Mouse (Mus musculus) heart, postnatal 25 days (tissue): ENCODE measurements around the gene Frmd4a. TPM values are rescaled to one million over a fixed set of nuclear protein-coding genes. Genes with fewer than 3 reads are reported as not detected.

Experiments
- DNase-seq: peaks from one replicate; pipeline ENCODE4 v3.0.0; 2022; ENCODE audit warnings: low spot score
- intact Hi-C: fragments of 180-260 bp; cut with DNase I; formaldehyde crosslinking; loops from one replicate; pipeline ENCODE4 v1.15.1; 2025
- total RNA-seq, 2 experiments: library from RNA; stranded (reverse); gene quantifications; 2 replicates each; pipeline ENCODE4 v1.2.3; 2021

Gene Frmd4a
- total RNA-seq, 2 experiments from 2014 or later: 21.6 to 31.3 TPM

DNA sequence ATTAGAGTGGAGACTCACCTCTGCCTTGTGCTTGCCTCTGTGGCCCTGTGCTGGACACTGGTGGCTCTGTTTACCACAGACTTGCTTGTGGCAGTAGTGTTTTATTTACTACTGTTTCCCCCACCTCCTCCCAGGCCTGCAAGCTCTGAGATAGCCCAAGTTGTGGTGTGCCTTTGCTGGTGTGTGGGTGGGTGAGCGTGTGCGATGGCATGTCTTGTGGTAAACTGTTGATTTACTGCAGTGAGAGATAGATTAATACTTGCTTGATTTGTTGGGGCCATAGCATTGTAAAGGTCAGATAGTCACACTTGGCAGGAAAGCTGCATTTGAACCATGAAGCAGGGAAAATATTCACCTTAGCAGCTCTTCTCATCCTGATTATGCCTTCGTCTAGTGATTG, 172.8 kb downstream of the Frmd4a start:
- intact Hi-C loops: no loop called here
- no peak for DNase-seq

GRCm38 (mm10) chr2:4190995-4191394, 173.5 kb downstream of the Frmd4a start:
- no peak for DNase-seq
- intact Hi-C loops: no loop called here

GRCm38 (mm10) chr2:4193206-4193605, 175.7 kb downstream of the Frmd4a start:
- intact Hi-C loops: no loop called here
- DNase-seq: no peak

- intact Hi-C loops: no loop called here
- no peak for DNase-seq
These were observed 177.0 kb downstream of the Frmd4a start for GRCm38 (mm10) chr2:4194324-4195014.

- intact Hi-C loops: no loop called here
- no peak for DNase-seq
These were observed 178.5 kb downstream of the Frmd4a start for GRCm38 (mm10) chr2:4196041-4196440.

GRCm38 (mm10) chr2:4209234-4209633, 191.7 kb downstream of the Frmd4a start:
- no peak for DNase-seq
- intact Hi-C loops: no loop called here

GRCm38 (mm10) chr2:4222497-4222828, 204.9 kb downstream of the Frmd4a start:
- intact Hi-C loops: loop anchor here (1.0 to 10.0 kb wide), 4 partner anchors 30 to 382 kb away; no protein-coding TSS in a partner anchor
- DNase-seq: no peak

DNA sequence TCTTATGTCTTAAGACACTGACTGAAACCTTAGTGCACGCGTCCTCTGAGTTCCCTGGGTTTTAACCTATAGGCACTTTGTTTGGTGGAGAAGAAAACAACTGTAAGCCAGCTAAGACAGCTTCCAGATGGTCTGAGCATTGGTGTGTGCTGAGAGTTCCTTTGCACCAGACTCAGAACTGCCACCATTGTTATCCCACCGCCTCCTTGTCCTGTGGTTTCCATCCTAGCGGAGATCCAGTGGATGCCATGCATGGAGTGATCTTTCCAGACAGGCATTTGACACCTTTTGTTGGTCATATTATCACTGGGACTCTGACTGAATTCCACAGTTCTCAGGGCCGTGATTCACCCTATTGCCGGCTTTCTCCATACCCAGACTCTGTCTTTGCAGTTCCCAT, 205.8 kb downstream of the Frmd4a start:
- no peak for DNase-seq
- intact Hi-C loops: loop anchor here (2.0 to 10.0 kb wide), 3 partner anchors 29 to 381 kb away; no protein-coding TSS in a partner anchor

DNA sequence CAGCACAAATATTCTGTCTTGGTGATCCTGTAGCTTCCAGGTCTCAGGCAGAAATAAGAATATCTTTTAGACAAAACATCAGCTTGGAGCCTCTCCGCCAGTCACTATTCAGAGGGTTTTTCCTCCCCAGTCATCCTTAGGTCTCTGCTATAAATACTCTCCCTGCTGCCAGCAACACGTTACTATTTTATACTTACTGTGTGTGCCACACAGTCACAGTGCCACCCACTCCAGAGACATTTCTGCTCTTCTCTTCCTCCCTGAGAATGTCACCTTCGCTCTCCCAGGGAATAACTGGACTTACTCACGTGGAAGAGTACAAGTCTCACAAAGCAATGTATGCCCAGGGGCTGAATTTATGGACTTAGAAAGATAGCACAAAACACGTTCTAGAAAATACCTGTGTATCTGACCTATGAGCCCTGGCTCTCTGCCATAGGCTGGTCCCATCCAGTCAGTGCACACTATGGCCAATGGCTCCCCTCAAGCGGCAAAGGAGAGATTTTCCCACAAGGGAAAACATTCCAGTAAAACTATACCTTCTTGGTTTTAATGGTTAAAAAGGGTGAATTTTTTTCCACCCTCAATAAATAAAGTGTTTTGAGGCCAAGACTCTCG, 209.5 kb downstream of the Frmd4a start:
- intact Hi-C loops: loop anchor here (5.0 to 10.0 kb wide), 2 partner anchors 378 to 425 kb away; partner anchors contain the start of gene Prpf18
- no peak for DNase-seq

GRCm38 (mm10) chr2:4227563-4227962, 210.0 kb downstream of the Frmd4a start:
- intact Hi-C loops: loop anchor here (5.0 to 10.0 kb wide), 2 partner anchors 377 to 425 kb away; partner anchors contain the start of gene Prpf18
- DNase-seq: peak; percentile 48

DNA sequence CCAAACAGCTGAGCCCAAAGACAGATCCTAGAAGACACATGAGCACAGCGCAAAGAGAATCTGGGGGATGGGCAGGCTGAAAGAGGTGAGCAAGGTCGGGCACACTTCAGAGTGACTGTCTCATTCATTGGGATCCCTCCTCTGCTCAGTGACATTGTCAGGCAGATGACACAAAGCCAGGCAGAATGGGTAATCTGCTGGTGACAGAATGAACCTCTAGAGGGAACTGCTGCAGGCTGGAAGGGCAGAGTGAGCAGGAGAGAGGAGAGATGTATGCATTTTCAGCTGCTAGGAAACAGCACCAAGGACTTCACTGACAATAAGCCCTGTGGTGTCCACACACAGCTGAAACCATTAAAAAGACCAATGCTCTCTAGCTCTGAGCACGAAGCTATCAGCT, 211.0 kb downstream of the Frmd4a start:
- intact Hi-C loops: loop anchor here (5.0 to 10.0 kb wide), 2 partner anchors 376 to 424 kb away; partner anchors contain the start of gene Prpf18
- no peak for DNase-seq

GRCm38 (mm10) chr2:4232335-4232734, 214.8 kb downstream of the Frmd4a start:
- intact Hi-C loops: no loop called here
- DNase-seq: no peak

- no peak for DNase-seq
- intact Hi-C loops: no loop called here
These were observed 215.3 kb downstream of the Frmd4a start for GRCm38 (mm10) chr2:4232761-4233322.

GRCm38 (mm10) chr2:4237686-4238085, 220.2 kb downstream of the Frmd4a start:
- no peak for DNase-seq
- intact Hi-C loops: no loop called here

- no peak for DNase-seq
- intact Hi-C loops: no loop called here
These were observed 232.2 kb downstream of the Frmd4a start for GRCm38 (mm10) chr2:4249723-4250122.

DNA sequence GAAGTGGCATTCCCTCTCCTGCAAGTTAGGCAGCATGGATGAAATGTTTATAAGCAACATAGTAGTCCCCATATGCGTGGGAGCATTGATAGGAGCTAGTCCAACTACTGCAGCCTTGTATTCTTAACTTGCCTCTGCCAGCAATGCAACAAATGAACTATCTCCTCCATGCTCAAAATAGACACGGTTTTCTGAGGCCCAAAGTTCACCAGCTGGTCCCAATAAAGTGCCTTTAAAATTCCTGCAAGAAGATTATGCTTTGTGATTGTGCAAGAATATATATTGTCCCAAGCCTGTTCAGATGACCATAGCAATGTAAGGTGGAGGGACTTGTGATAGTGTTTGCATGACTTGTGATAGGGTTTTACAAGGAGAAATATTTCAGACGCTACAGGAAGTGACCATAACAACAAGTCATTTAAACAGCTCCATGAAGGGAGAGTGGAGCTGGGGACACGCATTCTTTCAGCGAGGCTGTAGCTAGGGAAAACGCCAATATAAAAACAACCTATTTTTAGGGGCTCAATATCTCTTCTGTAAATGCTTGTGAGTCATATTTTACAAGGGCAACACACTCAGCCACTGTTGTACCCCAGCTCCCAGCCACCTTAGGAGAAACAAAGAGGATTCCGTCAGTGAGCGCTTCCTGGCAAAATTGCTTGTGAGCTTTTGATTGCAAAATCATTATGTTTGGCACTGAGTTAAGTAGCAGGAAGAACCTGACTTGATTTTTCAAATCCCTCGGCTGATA, 235.2 kb downstream of the Frmd4a start:
- no peak for DNase-seq
- intact Hi-C loops: loop anchor here (2.0 kb wide), 1 partner anchor 30 kb away; no protein-coding TSS in a partner anchor

DNA sequence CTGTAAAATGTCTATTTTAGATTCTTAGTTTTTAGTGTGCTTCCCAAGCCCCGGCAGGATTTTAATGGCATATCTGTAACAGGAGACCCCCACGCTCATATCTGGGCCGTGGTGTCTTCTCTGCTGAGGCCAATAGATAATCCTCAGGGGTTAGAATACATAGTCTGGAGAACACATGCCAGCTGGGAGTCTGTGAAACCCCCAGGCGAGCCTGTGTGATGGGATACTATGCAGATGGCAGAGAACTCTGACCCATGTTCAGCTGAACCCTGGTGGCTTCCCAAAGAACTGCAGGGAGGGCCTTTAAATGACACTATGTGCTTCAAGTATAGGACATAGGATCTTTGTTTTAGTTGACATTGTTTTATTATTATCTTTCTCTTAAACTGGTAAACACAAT, 235.8 kb downstream of the Frmd4a start:
- intact Hi-C loops: loop anchor here (2.0 kb wide), 1 partner anchor 31 kb away; no protein-coding TSS in a partner anchor
- peak; percentile 9 for DNase-seq

DNA sequence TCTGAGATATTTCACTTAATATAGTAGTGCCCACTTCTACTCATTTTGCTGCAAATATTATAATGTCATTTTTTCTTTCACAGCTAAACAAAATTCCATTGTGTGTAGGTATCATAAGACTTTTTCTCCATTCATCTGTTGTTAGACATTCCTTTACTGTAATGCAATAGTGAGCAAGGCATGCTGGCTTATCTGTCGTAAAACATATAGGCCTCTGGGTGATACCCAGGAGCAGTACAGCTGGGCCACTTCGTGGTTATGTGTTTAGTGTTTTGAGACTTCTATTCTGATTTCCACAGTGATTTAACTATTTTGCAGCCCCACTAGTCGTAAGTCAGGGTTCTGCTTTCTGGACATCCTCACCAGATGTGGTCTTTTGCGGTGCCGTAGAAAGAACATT, 236.6 kb downstream of the Frmd4a start:
- DNase-seq: no peak
- intact Hi-C loops: no loop called here

GRCm38 (mm10) chr2:4256242-4256641, 238.7 kb downstream of the Frmd4a start:
- intact Hi-C loops: no loop called here
- DNase-seq: no peak

- DNase-seq: no peak
- intact Hi-C loops: no loop called here
These were observed 240.1 kb downstream of the Frmd4a start for GRCm38 (mm10) chr2:4257604-4258003.
